Mouse (Mus musculus): Measurements from ENCODE around the gene Acaca. TPM values are rescaled to one million over a fixed set of nuclear protein-coding genes. Genes with fewer than 3 reads are reported as not detected.

Acaca gene
- total RNA-seq, 2 experiments from 2014 or later: 25.1 to 25.4 TPM

GRCm38 (mm10) chr11:84145201-84145798 is 15.8 kb downstream of the Acaca start:
- DNase-seq (ENCODE audit: low spot score in 2 of 2): no peak

GRCm38 (mm10) chr11:84146081-84146480 is 16.6 kb downstream of the Acaca start:
- DNase-seq (ENCODE audit: low spot score in 2 of 2): no peak

- no peak for DNase-seq (ENCODE audit: low spot score in 2 of 2)
Observed at GRCm38 (mm10) chr11:84150884-84151283, 21.4 kb downstream of the Acaca start.

GRCm38 (mm10) chr11:84156535-84157262 is 27.2 kb downstream of the Acaca start:
- no peak for DNase-seq (ENCODE audit: low spot score in 2 of 2)

- DNase-seq (ENCODE audit: low spot score in 2 of 2): no peak
Observed at GRCm38 (mm10) chr11:84164123-84164522, 34.7 kb downstream of the Acaca start.

- DNase-seq (ENCODE audit: low spot score in 2 of 2): no peak
Observed at GRCm38 (mm10) chr11:84164561-84164960, 35.1 kb downstream of the Acaca start.

GRCm38 (mm10) chr11:84167046-84167526 is 37.6 kb downstream of the Acaca start, which contains the start of gene Gm11437:
TSS of gene Gm11437 (minus strand) at chr11:84167476.
- DNase-seq (ENCODE audit: low spot score in 2 of 2): no peak

- DNase-seq (ENCODE audit: low spot score in 2 of 2): no peak
Observed at GRCm38 (mm10) chr11:84168701-84169288, 39.3 kb downstream of the Acaca start.

GRCm38 (mm10) chr11:84172539-84173435 is 43.3 kb downstream of the Acaca start:
- no peak for DNase-seq (ENCODE audit: low spot score in 2 of 2)

GRCm38 (mm10) chr11:84178571-84178970 is 49.1 kb downstream of the Acaca start:
- no peak for DNase-seq (ENCODE audit: low spot score in 2 of 2)

- peak; percentile 96 to 97 for DNase-seq (ENCODE audit: low spot score in 2 of 2)
Observed at GRCm38 (mm10) chr11:84179226-84179953, 49.9 kb downstream of the Acaca start.

- peak; percentile 28 to 63 for DNase-seq (ENCODE audit: low spot score in 2 of 2)
Observed at GRCm38 (mm10) chr11:84179954-84180598, 50.6 kb downstream of the Acaca start.

GRCm38 (mm10) chr11:84181286-84181685 is 51.8 kb downstream of the Acaca start:
- DNase-seq (ENCODE audit: low spot score in 2 of 2): no peak

- no peak for DNase-seq (ENCODE audit: low spot score in 2 of 2)
Observed at GRCm38 (mm10) chr11:84188530-84188929, 59.1 kb downstream of the Acaca start.

GRCm38 (mm10) chr11:84190581-84191233 is 61.2 kb downstream of the Acaca start:
- DNase-seq (ENCODE audit: low spot score in 2 of 2): no peak

- DNase-seq (ENCODE audit: low spot score in 2 of 2): no peak
Observed at GRCm38 (mm10) chr11:84193249-84193648, 63.8 kb downstream of the Acaca start.

GRCm38 (mm10) chr11:84194751-84195150 is 65.3 kb downstream of the Acaca start:
- DNase-seq (ENCODE audit: low spot score in 2 of 2): no peak

- no peak for DNase-seq (ENCODE audit: low spot score in 2 of 2)
Observed at GRCm38 (mm10) chr11:84197607-84198402, 68.3 kb downstream of the Acaca start.

- no peak for DNase-seq (ENCODE audit: low spot score in 2 of 2)
Observed at GRCm38 (mm10) chr11:84205776-84206175, 76.3 kb downstream of the Acaca start.

Measured in gastrocnemius, postnatal 4 days (tissue).